Mouse (Mus musculus) embryo, embryonic 10.5 days (tissue): ENCODE data around the gene Zfp385a.

Experiments used
- DNase-seq: peaks from one replicate; pipeline ENCODE4 v3.0.0-alpha.2; 2015; ENCODE audit warnings: low spot score

Zfp385a gene

GRCm38 (mm10) chr15:103339961-103340337 is at the start of gene Zfp385a:
TSS of gene Zfp385a (minus strand) at chr15:103340093.
- DNase-seq = peak; percentile 44

- DNase-seq = peak; percentile 53
Measured at GRCm38 (mm10) chr15:103388556-103389145, 48.8 kb upstream of the Zfp385a start.

- no peak for DNase-seq
Measured at GRCm38 (mm10) chr15:103383771-103384488, 44.0 kb upstream of the Zfp385a start.

- DNase-seq = peak; percentile 61
Measured at GRCm38 (mm10) chr15:103382795-103383406, 43.0 kb upstream of the Zfp385a start.

- DNase-seq = no peak
Measured at GRCm38 (mm10) chr15:103382075-103382474, 42.2 kb upstream of the Zfp385a start.

- DNase-seq = no peak
Measured at GRCm38 (mm10) chr15:103378665-103379356, 38.9 kb upstream of the Zfp385a start.

- no peak for DNase-seq
Measured at GRCm38 (mm10) chr15:103377752-103378664, 38.1 kb upstream of the Zfp385a start.

- DNase-seq = no peak
Measured at GRCm38 (mm10) chr15:103376837-103377269, 37.0 kb upstream of the Zfp385a start.

- no peak for DNase-seq
Measured at GRCm38 (mm10) chr15:103375112-103375800, 35.4 kb upstream of the Zfp385a start.

GRCm38 (mm10) chr15:103372461-103372860 is 32.6 kb upstream of the Zfp385a start:
- no peak for DNase-seq

GRCm38 (mm10) chr15:103371741-103372140 is 31.8 kb upstream of the Zfp385a start:
- DNase-seq = no peak

GRCm38 (mm10) chr15:103371208-103371607 is 31.3 kb upstream of the Zfp385a start:
- DNase-seq = peak; percentile 41

GRCm38 (mm10) chr15:103370462-103370861 is 30.6 kb upstream of the Zfp385a start:
- DNase-seq = no peak

GRCm38 (mm10) chr15:103369123-103369522 is 29.2 kb upstream of the Zfp385a start:
- DNase-seq = no peak

GRCm38 (mm10) chr15:103368179-103368940 is 28.5 kb upstream of the Zfp385a start:
- no peak for DNase-seq

GRCm38 (mm10) chr15:103366376-103367149 is 26.7 kb upstream of the Zfp385a start, which contains the start of gene Itga5:
TSS of gene Itga5 (minus strand) at chr15:103366763.
- peak; percentile 81 for DNase-seq

- peak; percentile 71 for DNase-seq
Measured at GRCm38 (mm10) chr15:103365471-103366375, 25.8 kb upstream of the Zfp385a start.

- DNase-seq = no peak
Measured at GRCm38 (mm10) chr15:103364761-103365160, 24.9 kb upstream of the Zfp385a start.
